Mouse (Mus musculus): ENCODE measurements around the gene 4931423N10Rik.

- TF ChIP-seq MYOG (IDR thresholded peaks at IDR 0.05; ENCODE audit: control insufficient read depth, extremely low read depth, insufficient read length) (no peak), CTCF (IDR thresholded peaks at IDR 0.05; ENCODE audit: control insufficient read depth, insufficient read depth, insufficient read length) (no peak)
Measured at GRCm38 (mm10) chr2:23228463-23228862, 21.2 kb downstream of the 4931423N10Rik start.
